Mouse (Mus musculus) embryo, embryonic 9.5 days (tissue): ENCODE data around the gene Olfr1192-ps1.
"Not testable (repeated sequence)": the region's sequence is repeated elsewhere in the genome, so short reads cannot be mapped to it uniquely, and the experiment has no call there.

ENCODE experiments used
- DNase-seq: peaks from one replicate; pipeline ENCODE4 v3.0.0-alpha.2; 2017; ENCODE audit errors: extremely low spot score

Gene Olfr1192-ps1

DNA sequence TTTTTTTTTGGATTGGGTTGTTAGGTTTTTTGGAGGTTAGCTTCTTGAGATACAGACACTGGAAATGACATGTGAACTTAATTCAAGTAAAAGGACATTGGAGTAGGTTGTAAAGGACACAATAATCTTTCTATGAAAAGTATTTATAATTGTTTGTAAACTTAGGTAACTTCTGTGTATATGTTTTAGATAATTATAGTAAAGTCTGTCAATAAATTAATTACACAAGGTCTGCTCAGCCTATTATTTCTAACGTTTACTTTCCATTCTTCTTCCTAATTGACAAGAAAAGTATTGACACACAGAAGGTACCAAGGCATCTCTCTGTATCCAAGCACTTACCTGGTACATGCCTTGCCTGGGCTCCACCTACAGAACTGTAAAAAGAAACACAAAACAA lies at the start of gene Olfr1192-ps1:
Olfr1192-ps1 (plus strand) TSS at position 301 of the 400 bp plus-strand sequence.
- DNase-seq, result no peak

DNA sequence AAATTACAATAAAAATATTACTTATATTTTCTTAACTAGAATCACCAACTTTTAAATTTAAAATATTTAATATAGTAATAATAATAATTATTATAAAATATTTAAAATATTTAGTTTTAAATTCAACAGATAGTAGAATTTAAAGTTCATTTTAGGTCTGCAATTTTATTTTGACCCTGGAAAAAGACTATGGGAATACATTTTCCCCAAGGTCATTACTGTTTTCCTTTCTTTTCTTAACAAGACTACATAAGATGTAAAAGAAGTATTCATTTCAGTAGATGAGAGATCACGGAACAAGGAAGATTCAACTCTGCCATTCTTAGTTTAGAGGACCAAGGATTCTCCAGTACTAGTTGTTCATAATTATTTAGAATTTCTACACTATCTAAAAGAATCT lies 8.1 kb upstream of the Olfr1192-ps1 start, which contains the start of gene Olfr1191-ps1:
Olfr1191-ps1 (plus strand) TSS at position 301 of the 400 bp plus-strand sequence.
- DNase-seq, result not testable (repeated sequence)

DNA sequence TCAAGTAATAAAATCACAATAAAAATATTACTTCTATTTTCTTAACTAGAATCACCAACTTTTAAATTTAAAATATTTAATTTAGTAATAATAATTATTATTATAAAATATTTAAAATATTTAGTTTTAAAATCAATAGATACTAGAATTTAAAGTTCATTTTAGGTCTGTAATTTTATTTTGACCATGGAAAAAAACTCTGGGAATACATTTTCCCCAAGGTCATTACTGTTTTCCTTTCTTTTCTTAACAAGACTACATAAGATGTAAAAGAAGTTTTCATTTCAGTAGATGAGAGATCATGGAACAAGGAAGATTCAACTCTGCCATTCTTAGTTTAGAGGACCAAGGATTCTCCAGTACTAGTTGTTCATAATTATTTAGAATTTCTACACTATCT lies 27.0 kb downstream of the Olfr1192-ps1 start, which contains the start of gene Olfr1193:
Olfr1193 (plus strand) TSS at position 301 of the 400 bp plus-strand sequence.
- DNase-seq, result not testable (repeated sequence)

DNA sequence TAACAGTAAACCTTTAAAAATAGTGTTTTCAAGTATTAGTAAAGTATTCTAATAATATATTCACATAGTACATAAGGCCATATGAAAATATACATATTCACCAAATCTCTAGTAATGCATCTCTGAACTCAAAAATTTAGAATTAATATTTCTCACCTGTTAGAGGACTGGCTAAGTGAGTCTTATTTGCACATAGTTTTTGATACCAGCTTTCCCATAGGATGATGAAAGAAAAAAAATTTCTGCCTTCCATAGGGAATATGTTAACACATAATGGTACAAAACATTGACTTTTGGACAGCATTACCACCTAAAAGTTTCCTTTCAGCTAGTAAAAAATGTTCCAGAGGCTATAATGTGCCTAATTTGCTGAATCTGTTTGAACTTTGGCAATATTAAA lies 40.8 kb downstream of the Olfr1192-ps1 start, which contains the start of gene Olfr1195:
Olfr1195 (minus strand) TSS at position 101 of the 400 bp plus-strand sequence.
- no peak for DNase-seq

DNA sequence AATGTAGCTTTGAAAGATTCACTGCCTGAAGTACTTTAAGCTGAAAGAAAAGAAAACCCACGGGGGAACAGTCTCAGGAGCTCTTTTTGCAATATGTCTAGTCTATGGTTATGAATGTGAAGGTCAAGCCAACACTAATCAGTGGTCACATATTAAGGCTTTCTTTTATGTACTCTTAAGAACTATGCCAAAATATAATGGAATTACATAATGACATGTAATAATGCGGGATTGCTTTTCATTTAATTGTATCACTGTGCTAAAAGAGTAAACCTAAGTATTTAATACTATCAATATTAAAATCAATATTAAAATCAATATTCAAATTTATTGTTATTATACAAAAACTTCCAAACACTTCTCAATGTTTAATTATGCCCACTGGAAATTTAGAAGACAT lies 56.2 kb downstream of the Olfr1192-ps1 start, which contains the start of gene Olfr1196:
Olfr1196 (minus strand) TSS at position 101 of the 400 bp plus-strand sequence.
- no peak for DNase-seq
